Mouse (Mus musculus) neural tube, embryonic 12.5 days (tissue): ENCODE measurements around the gene Arntl2. TPM values are rescaled to one million over a fixed set of nuclear protein-coding genes. Genes with fewer than 3 reads are reported as not detected.

Experiments used
- ATAC-seq: fragments of 200-750 bp; cut with Nextera tagmentation; 2 replicates; pipeline ENCODE4 v1.8.0; 2017; ENCODE audit warnings: low read depth, mild to moderate bottlenecking, moderate TSS enrichment, moderate library complexity; ENCODE audit not compliant: low FRiP score
- H3K27ac ChIP-seq: fragments of 300-500 bp; sonication (generic); 2 replicates; pipeline ENCODE4 v1.5.1; 2016
- H3K27me3 ChIP-seq: fragments of 300-500 bp; sonication (generic); replicated peaks from 2 replicates; pipeline ENCODE4 v1.6.1; 2016; ENCODE audit warnings: mild to moderate bottlenecking
- H3K36me3 ChIP-seq: fragments of 300-500 bp; sonication (generic); 2 replicates; pipeline ENCODE4 v1.6.1; 2016; ENCODE audit warnings: mild to moderate bottlenecking
- H3K4me1 ChIP-seq: fragments of 300-500 bp; sonication (generic); 2 replicates; pipeline ENCODE4 v1.6.1; 2016
- H3K4me2 ChIP-seq: fragments of 300-500 bp; sonication (generic); replicated peaks from 2 replicates; pipeline ENCODE4 v1.6.1; 2016; ENCODE audit warnings: mild to moderate bottlenecking
- H3K4me3 ChIP-seq: fragments of 300-500 bp; sonication (generic); 2 replicates; pipeline ENCODE4 v1.5.1; 2016
- H3K9ac ChIP-seq: fragments of 300-500 bp; sonication (generic); 2 replicates; pipeline ENCODE4 v1.6.1; 2016; ENCODE audit warnings: mild to moderate bottlenecking
- H3K9me3 ChIP-seq: fragments of 300-500 bp; sonication (generic); 2 replicates; pipeline ENCODE4 v1.6.1; 2016; ENCODE audit warnings: mild to moderate bottlenecking
- WGBS: fragments of 180-500 bp; shearing (Covaris S2); methylation state at CpG from one replicate; pipeline ENCODE4 v1.1.7; 2016; 5-methylcytosine and 5-hydroxymethylcytosine counted together
- polyA plus RNA-seq: library from polyadenylated mRNA; unstranded; fragments of >200 nt; fragmentation: Nextera tagmentation; extraction: Ambion mirVana; gene quantifications from 2 replicates; pipeline ENCODE4 v1.2.1, GENCODE M21; 2016

The Arntl2 gene
- polyA plus RNA-seq, 1 experiment from 2014 or later = 2.5 TPM

GRCm38 (mm10) chr6:146795166-146795923 is 510 bp upstream of the Arntl2 start:
- WGBS = 18% methylated on average over 22 of the region's 22 CpGs
- Histone ChIP-seq H3K27me3 (0 out of 2 replicates have a peak, but pooled peaks cover 11% of the 10 kb centered on the region), H3K27ac (no peak overlapping the region), H3K4me3 (peak overlapping the region; percentile 40), H3K4me2 (peak overlapping the region; percentile 85), H3K9me3 (no peaks in the 10 kb centered on the region), H3K9ac (peak overlapping the region; percentile 57; the same call in 1 of the 2 replicates), H3K4me1 (peaks cover 11% of the 10 kb centered on the region), H3K36me3 (no peaks in the 10 kb centered on the region)
- ATAC-seq = peak; percentile 49

GRCm38 (mm10) chr6:146797446-146797845 is 1.6 kb downstream of the Arntl2 start:
- Histone ChIP-seq H3K4me3 (no peak overlapping the region), H3K27ac (no peak overlapping the region), H3K9me3 (no peaks in the 10 kb centered on the region), H3K4me2 (no peak overlapping the region), H3K27me3 (0 out of 2 replicates have a peak, but pooled peaks cover 11% of the 10 kb centered on the region), H3K9ac (no peak overlapping the region), H3K36me3 (no peaks in the 10 kb centered on the region), H3K4me1 (peaks cover 11% of the 10 kb centered on the region)
- ATAC-seq = no peak
- 67% methylated on average over 5 of the region's 5 CpGs for WGBS

GRCm38 (mm10) chr6:146809991-146810390 is 14.1 kb downstream of the Arntl2 start:
- no peak overlapping the region for H3K4me3 ChIP-seq
- H3K36me3 ChIP-seq = no peaks in the 10 kb centered on the region
- H3K27ac ChIP-seq = no peak overlapping the region
- no peaks in the 10 kb centered on the region for H3K9me3 ChIP-seq
- no peaks in the 10 kb centered on the region for H3K4me1 ChIP-seq
- no peak overlapping the region for H3K4me2 ChIP-seq
- 91% methylated on average over 6 of the region's 6 CpGs for WGBS
- no peak for ATAC-seq
- no peak overlapping the region for H3K9ac ChIP-seq
- H3K27me3 ChIP-seq = no peaks in the 10 kb centered on the region

- Histone ChIP-seq H3K9ac (no peak overlapping the region), H3K4me3 (no peak overlapping the region), H3K27me3 (no peaks in the 10 kb centered on the region), H3K4me1 (no peaks in the 10 kb centered on the region), H3K36me3 (no peaks in the 10 kb centered on the region), H3K4me2 (no peak overlapping the region), H3K9me3 (no peaks in the 10 kb centered on the region), H3K27ac (no peak overlapping the region)
- ATAC-seq = no peak
- 88% methylated on average over 5 of the region's 5 CpGs for WGBS
Measured at GRCm38 (mm10) chr6:146813007-146813406, 17.2 kb downstream of the Arntl2 start.

GRCm38 (mm10) chr6:146820177-146820965 is 24.5 kb downstream of the Arntl2 start:
- H3K4me2 ChIP-seq = no peak overlapping the region
- H3K4me1 ChIP-seq = no peaks in the 10 kb centered on the region
- no peak overlapping the region for H3K4me3 ChIP-seq
- no peaks in the 10 kb centered on the region for H3K27me3 ChIP-seq
- no peaks in the 10 kb centered on the region for H3K9me3 ChIP-seq
- H3K27ac ChIP-seq = no peak overlapping the region
- 86% methylated on average over 29 of the region's 29 CpGs for WGBS
- ATAC-seq = no peak
- no peak overlapping the region for H3K9ac ChIP-seq
- H3K36me3 ChIP-seq = no peaks in the 10 kb centered on the region

- no peak overlapping the region for H3K9ac ChIP-seq
- no peak overlapping the region for H3K4me3 ChIP-seq
- no peaks in the 10 kb centered on the region for H3K9me3 ChIP-seq
- H3K36me3 ChIP-seq = no peaks in the 10 kb centered on the region
- no peak overlapping the region for H3K4me2 ChIP-seq
- ATAC-seq = no peak
- WGBS = 93% methylated on average over 13 of the region's 13 CpGs
- no peaks in the 10 kb centered on the region for H3K4me1 ChIP-seq
- H3K27ac ChIP-seq = no peak overlapping the region
- no peaks in the 10 kb centered on the region for H3K27me3 ChIP-seq
Measured at GRCm38 (mm10) chr6:146821958-146822357, 26.1 kb downstream of the Arntl2 start.

GRCm38 (mm10) chr6:146824727-146825486 is 29.1 kb downstream of the Arntl2 start:
- Histone ChIP-seq H3K36me3 (no peaks in the 10 kb centered on the region), H3K27me3 (no peaks in the 10 kb centered on the region), H3K27ac (no peak overlapping the region), H3K4me1 (no peaks in the 10 kb centered on the region), H3K9ac (no peak overlapping the region), H3K4me2 (no peak overlapping the region), H3K4me3 (no peak overlapping the region), H3K9me3 (no peaks in the 10 kb centered on the region)
- peak; percentile 65; the same call in 1 of the 2 replicates for ATAC-seq
- 48% methylated on average over 16 of the region's 16 CpGs for WGBS

GRCm38 (mm10) chr6:146825487-146825773 is 29.6 kb downstream of the Arntl2 start:
- peak; percentile 27; the same call in 1 of the 2 replicates for ATAC-seq

GRCm38 (mm10) chr6:146831320-146831719 is 35.5 kb downstream of the Arntl2 start:
- Histone ChIP-seq H3K27me3 (no peaks in the 10 kb centered on the region), H3K4me1 (no peaks in the 10 kb centered on the region), H3K27ac (no peak overlapping the region), H3K36me3 (no peaks in the 10 kb centered on the region), H3K4me3 (no peak overlapping the region), H3K4me2 (no peak overlapping the region), H3K9me3 (no peaks in the 10 kb centered on the region), H3K9ac (no peak overlapping the region)
- no peak for ATAC-seq
- WGBS = 78% methylated on average over 12 of the region's 12 CpGs

More at GRCm38 (mm10) chr6:146825487-146825773, 29.6 kb downstream of the Arntl2 start:
- Histone ChIP-seq H3K27ac (no peak overlapping the region), H3K9ac (no peak overlapping the region), H3K9me3 (no peaks in the 10 kb centered on the region), H3K27me3 (no peaks in the 10 kb centered on the region), H3K4me2 (no peak overlapping the region), H3K4me3 (no peak overlapping the region), H3K36me3 (no peaks in the 10 kb centered on the region), H3K4me1 (no peaks in the 10 kb centered on the region)
- 58% methylated on average over 1 of the region's 1 CpGs for WGBS

- no peaks in the 10 kb centered on the region for H3K9me3 ChIP-seq
- WGBS = 73% methylated on average over 6 of the region's 6 CpGs
- H3K4me3 ChIP-seq = no peak overlapping the region
- peak; percentile 70 for ATAC-seq
- H3K4me2 ChIP-seq = no peak overlapping the region
- H3K27me3 ChIP-seq = no peaks in the 10 kb centered on the region
- no peaks in the 10 kb centered on the region for H3K4me1 ChIP-seq
- no peaks in the 10 kb centered on the region for H3K36me3 ChIP-seq
- no peak overlapping the region for H3K27ac ChIP-seq
- H3K9ac ChIP-seq = no peak overlapping the region
Measured at GRCm38 (mm10) chr6:146833485-146834314, 37.8 kb downstream of the Arntl2 start.

- 86% methylated on average over 3 of the region's 3 CpGs for WGBS
- H3K9ac ChIP-seq = no peak overlapping the region
- H3K9me3 ChIP-seq = no peaks in the 10 kb centered on the region
- no peak overlapping the region for H3K27ac ChIP-seq
- H3K4me3 ChIP-seq = no peak overlapping the region
- H3K4me2 ChIP-seq = no peak overlapping the region
- no peaks in the 10 kb centered on the region for H3K4me1 ChIP-seq
- ATAC-seq = no peak
- H3K27me3 ChIP-seq = no peaks in the 10 kb centered on the region
- no peaks in the 10 kb centered on the region for H3K36me3 ChIP-seq
Measured at GRCm38 (mm10) chr6:146834342-146834741, 38.5 kb downstream of the Arntl2 start.
